Mouse (Mus musculus): Measurements from ENCODE around the gene Tbx2. TPM values are rescaled to one million over a fixed set of nuclear protein-coding genes. Genes with fewer than 3 reads are reported as not detected.

Gene Tbx2
- polyA plus RNA-seq, 1 experiment: 133 TPM

DNA sequence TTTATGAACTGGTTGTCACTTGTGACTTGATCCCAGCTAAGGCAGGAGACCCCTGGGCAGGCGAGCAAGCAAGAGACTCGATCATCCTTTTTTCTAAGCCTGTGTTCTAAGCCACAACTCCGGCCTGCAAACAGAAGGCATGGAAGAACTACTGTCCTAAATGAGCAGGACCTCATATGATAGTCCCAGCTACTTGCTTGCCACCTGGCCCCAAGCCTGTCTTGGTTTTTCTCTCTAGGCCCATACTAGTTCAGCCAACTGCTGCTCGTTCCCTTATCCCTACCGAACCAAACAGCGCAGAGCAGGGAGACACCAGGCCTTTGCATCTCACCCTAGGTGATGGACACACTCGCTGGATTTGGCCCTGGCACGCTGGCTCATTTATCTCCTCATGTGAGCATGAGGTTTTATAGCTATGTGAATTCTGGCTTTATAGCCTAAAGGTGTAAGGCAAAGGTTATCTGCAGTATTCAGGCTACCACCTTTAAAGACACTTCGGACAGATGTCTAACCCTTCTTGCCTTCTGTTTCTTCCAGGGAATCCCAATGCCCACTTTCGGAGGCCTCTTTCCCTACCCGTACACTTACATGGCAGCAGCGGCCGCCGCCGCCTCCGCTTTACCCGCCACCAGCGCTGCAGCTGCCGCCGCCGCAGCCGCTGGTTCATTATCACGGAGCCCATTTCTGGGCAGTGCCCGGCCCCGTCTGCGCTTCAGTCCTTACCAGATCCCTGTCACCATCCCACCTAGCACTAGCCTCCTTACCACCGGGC is 7.9 kb downstream of the Tbx2 start:
- DNase-seq (ENCODE audit: low spot score): no peak

GRCm38 (mm10) chr11:85840803-85841145 is 8.4 kb downstream of the Tbx2 start:
- peak; percentile 47 for DNase-seq (ENCODE audit: low spot score)

DNA sequence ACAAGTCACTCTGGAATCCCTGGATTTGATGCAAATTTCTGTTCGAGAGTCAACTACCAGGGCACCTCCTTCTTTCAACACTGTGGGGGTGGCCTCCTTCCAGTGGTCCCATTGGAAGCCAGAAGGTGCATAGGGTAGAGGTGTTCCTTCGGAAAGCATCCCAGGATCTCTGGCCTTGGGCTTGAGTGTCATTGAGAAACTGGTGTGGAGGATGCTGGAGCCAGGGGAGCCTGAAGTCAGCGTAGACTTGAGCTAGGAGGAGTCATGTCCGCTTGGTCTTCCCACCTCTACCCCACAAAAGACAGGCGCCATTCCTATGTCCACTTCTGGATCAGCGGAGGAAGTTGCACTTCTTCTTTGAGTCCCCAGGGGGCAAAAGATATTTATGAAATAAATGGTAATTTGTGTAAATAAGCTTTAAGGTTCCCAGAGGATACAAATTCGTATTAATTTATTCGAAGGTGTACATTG is 8.9 kb downstream of the Tbx2 start:
- peak; percentile 32 for DNase-seq (ENCODE audit: low spot score)

DNA sequence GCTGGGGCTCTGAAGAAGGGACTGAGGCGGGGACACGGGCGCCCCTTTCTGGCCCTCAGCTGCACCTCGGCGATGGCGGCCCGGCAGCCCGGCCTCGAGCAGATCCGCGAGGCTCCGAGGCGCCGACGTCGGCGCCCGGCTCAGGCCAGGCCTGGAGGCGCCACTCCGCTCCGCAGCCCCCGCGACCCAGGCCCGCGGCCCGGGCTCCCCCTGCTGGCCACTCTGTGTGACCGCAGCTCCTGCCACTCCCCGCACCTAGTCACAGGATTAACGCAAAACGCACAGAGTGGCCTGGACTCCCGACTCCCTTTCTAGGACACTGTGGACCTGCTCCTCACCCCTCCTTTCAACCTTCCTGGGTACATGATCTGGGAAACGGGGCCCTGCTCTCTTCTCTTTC is 9.6 kb downstream of the Tbx2 start:
- DNase-seq (ENCODE audit: low spot score): peak; percentile 62

DNA sequence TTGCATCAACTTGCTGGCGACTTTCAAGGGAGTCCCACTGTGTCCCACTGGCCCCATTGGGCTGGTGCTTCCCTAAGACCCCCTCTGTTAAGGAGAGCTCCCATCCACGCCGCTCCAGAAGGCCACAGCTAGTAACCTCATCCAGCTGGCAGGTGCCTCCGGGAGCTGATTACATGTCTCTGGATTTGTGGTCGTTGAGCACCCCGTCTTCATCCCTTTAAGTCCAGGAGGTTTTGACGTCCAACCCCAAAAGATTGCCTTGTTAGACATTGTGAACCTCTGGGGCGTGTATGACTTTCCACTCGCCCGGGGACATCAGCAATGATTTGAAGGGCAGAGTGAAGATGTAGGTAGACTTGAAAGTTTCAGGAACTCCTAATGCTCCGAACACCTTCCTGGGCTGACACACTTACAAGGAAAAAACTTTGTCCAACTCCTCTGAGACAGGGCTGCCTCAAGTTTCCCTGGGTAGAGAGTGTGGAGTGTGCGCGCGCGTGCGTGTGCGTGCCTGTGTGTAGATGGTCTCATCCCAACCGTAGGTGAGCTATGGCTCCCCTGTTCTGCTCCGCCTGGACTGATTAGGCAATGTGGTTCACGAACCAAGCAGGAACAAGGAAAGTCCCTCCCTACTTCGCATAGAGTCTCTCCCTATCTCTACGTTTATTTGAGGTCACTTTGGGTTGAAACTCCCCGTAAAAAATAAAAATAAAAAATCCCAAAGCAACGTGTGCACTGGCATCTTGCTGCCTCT is 10.4 kb downstream of the Tbx2 start:
- DNase-seq (ENCODE audit: low spot score): no peak

DNA sequence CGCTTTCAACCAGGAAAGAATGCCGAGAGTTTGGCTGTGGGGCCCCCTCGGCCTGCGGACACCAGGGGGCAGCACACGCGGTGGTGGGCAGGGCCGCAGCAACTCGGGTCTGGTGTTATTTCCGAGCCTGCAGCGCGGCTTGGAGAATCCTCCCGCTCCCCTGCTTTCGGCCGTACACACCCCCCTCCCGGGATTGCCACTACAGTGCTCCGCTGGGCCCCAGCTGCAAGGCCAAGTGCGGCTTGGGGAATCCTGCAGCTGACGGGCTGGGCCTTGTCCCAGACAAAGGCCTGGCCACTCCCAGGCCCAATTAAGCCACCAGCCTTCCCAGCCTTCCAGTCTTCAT is 11.0 kb downstream of the Tbx2 start:
- DNase-seq (ENCODE audit: low spot score): peak; percentile 77

- DNase-seq (ENCODE audit: low spot score): peak; percentile 88
These were observed 12.0 kb downstream of the Tbx2 start for GRCm38 (mm10) chr11:85844144-85844965.

- DNase-seq (ENCODE audit: low spot score): peak; percentile 41
These were observed 12.6 kb downstream of the Tbx2 start for GRCm38 (mm10) chr11:85844971-85845370.

- DNase-seq (ENCODE audit: low spot score): no peak
These were observed 13.6 kb downstream of the Tbx2 start for GRCm38 (mm10) chr11:85845921-85846320.

DNA sequence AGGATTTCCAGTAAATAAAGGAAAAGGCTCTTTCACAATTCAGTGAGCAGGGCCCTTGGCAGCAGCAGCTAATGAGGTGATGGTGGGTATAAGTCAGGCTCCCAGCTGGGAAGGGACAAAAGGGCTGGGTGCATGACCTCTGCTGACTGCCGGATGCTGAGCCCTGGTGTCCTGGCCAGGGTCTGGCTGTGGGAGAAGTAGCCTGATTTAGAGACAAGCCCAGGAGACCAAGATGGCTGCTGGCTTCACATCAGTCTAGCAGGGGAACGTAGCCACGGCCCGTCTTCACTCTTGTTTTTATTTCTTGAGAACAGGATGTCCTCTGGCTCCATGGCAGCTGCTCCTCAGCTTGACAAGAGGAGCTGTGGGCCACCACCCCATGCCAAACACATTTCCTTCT is 14.2 kb downstream of the Tbx2 start:
- no peak for DNase-seq (ENCODE audit: low spot score)

- no peak for DNase-seq (ENCODE audit: low spot score)
These were observed 16.7 kb downstream of the Tbx2 start for GRCm38 (mm10) chr11:85849037-85849436.

DNA sequence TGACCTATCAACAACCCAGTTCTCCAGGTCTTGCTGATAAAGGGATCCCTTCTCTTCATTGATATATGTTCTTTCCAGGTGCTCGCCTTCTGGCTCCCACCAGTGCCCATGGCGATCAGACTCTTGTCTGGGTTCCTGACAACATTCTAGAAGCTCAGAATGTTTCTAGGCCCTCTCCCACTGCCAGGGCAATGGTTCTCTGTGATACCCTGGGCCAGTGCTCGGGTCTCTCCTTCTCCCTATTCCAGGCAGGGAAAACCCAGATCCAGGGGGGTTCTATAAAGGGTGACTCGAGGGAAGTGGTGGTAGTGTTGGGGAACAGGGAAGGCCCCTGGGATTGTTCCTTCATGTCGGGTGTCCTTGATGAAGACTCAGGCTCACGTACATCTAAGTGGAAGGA is 17.9 kb downstream of the Tbx2 start, which contains the start of gene Gm11444:
Gene Gm11444, minus strand, starts transcription at position 101 of the 400 bp plus-strand sequence.
- no peak for DNase-seq (ENCODE audit: low spot score)

DNA sequence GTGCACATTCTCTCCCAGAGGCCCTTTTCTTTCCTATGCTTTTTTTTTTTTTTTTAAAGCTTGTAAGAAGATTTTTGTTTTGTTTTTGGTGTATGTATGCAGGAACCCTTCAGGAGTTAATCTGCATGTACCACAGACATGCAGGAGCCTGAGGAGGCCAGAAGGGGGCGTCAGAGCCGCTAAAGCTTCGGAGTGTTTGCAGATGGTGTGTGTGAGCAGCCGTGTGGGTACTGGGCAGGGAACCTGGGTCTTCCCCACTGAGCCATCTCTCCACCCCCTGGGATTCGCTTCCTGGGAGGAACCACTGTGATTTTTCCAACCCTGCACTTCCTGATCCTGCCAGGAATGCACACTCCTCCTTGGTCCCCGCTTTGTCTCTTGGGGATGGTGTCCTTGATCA is 18.4 kb downstream of the Tbx2 start:
- no peak for DNase-seq (ENCODE audit: low spot score)

DNA sequence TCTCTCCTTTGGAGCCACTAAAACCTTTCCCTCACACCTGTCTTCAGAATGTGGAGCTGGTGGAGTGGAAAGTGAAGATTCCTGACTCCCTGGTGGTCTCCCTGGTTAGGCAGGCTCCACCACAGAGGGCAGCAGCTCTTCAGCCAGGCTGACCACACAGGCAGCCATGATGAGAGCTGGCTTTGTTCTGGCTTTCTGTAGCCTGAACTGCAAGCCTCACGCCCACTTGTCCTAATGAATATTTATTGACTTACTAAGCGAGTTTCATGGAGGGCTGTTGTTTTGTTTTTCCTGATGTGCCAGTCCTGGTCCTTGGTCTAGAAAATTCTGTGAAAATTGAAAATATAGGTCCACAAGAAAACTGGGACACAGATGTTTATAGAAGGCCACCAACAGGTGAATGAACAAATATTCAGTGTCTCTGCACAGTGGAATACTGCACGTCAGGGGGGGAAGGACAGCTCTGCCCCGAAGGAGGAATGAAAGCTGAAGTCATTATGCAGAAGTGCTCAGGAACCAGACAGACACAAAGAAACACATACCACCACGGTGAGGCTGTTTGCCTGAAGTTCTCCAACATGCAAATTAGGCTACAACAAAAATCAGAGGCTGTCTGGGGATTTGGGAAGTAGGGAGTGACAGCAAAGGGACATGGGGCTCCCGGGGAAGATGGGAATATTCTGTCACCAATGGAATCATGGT is 25.8 kb downstream of the Tbx2 start:
- no peak for DNase-seq (ENCODE audit: low spot score)

DNA sequence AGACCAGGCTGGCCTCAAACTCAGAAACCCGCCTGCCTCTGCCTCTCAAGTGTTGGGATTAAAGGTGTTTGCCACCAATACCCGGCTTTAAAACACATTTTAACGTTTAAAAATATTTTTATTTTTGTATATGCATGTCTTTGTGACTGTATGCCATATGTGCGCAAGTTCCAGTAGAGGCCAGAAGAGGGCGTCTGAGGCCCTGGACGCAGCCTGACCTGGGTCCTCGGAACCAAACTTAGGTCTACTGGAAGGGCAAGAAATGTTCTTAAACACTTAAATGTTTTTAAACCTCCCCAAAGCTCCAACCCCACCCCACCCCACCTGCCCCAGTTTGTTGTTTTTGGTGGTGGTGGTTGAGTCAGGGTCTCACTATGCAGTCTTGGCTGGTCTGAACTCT is 32.0 kb downstream of the Tbx2 start:
- DNase-seq (ENCODE audit: low spot score): no peak

GRCm38 (mm10) chr11:85876059-85876788 is 43.9 kb downstream of the Tbx2 start:
- DNase-seq (ENCODE audit: low spot score): no peak

GRCm38 (mm10) chr11:85884498-85884897 is 52.1 kb downstream of the Tbx2 start:
- DNase-seq (ENCODE audit: low spot score): no peak

DNA sequence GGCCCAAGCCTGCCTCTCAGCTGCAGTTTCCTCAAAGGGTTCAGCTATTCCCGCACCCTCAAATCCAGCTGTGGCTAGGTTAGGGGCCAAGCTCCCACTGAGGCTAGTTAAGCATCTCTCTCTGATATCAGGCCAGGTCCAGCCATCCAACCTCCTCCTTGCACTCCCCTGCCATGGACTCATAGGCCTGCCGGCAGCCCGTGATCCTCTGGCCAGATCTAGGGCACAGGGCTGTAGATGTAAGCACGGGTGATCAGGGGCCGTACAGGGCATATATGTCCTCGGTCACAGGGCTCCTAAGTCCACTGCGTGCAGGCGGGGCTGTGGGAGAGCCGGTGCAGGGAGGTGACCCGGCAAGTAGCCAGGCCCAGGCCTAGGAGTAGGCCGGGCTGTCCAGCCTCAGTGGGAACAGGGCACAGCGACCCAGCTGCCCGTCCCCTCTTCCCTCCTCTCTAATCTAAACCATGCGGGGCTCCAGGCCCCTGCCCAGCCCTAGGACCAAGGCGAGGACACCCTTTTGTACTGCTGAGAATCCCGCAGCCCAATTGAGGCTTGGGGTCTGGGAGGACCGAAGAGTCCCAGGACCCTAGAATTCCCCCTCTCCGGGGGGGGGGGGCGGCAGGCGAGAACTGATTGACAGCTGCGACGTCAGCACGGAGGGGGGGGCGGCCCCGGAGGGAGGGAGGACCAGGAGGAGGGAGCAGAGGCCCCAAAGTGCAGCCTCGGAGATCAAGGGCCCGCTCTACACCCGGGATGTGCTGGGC is 53.5 kb downstream of the Tbx2 start, which contains the start of gene Tbx4:
Gene Tbx4, plus strand, starts transcription at position 758 of the 764 bp plus-strand sequence.
- DNase-seq (ENCODE audit: low spot score): no peak

DNA sequence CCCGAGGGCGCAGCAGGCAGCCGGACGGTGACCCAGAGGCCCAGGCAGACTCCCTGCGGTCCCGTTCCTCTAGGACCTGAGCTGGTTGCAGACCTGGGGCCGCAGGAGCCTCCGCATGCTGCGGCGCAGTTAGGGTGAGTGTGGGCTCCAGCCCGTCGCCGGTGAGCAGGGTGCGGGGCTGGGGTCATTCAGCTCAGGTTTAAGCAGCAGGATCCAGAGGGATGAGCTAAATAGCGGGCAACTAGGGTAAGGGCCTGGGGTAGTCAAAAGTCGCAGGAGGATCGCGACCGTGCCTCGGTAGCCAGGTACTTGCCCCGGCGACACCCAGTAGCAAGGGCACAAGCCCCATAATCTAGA is 54.1 kb downstream of the Tbx2 start:
- DNase-seq (ENCODE audit: low spot score): no peak

- DNase-seq (ENCODE audit: low spot score): no peak
These were observed 54.9 kb downstream of the Tbx2 start for GRCm38 (mm10) chr11:85887273-85887672.

Measured in urinary bladder, adult 2 months (tissue).